Mouse (Mus musculus) ES-E14 (cell line): Measurements from ENCODE around the gene Rps6ka5. TPM values are rescaled to one million over a fixed set of nuclear protein-coding genes. Genes with fewer than 3 reads are reported as not detected.

ENCODE experiments used
- DNase-seq: peaks from one replicate; pipeline ENCODE4 v3.0.0-alpha.2; 2013; ENCODE audit warnings: low read depth, low spot score
- H3K27ac ChIP-seq: 2 replicates; pipeline ENCODE4 v1.5.1; 2012; ENCODE audit warnings: low read depth, mild to moderate bottlenecking, low read length, moderate library complexity, mixed read lengths; ENCODE audit not compliant: poor library complexity, insufficient read depth, severe bottlenecking
- H3K36me3 ChIP-seq: 2 replicates; pipeline ENCODE4 v1.6.1; 2012; ENCODE audit warnings: mild to moderate bottlenecking, low read length, moderate library complexity, mixed read lengths; ENCODE audit not compliant: control insufficient read depth, poor library complexity, insufficient read depth, severe bottlenecking
- H3K4me1 ChIP-seq, 2 experiments: fragments of 150-350 bp in 1 of 2; sonication (generic) in 1 of 2; 2 replicates each; pipeline ENCODE4 v1.6.1; 2012; ENCODE audit warnings: low read length in 2 of 2, mild to moderate bottlenecking in 1 of 2, mixed read lengths in 1 of 2; ENCODE audit not compliant: control insufficient read depth in 2 of 2, insufficient read depth in 2 of 2, poor library complexity in 1 of 2
- H3K4me3 ChIP-seq, 2 experiments: fragments of 150-350 bp in 1 of 2; sonication (generic) in 1 of 2; 2 replicates each; pipeline ENCODE4 v1.5.1; 2012; ENCODE audit warnings: low read length in 2 of 2, low read depth in 1 of 2, mild to moderate bottlenecking in 1 of 2, mixed read lengths in 1 of 2; ENCODE audit not compliant: insufficient read depth in 1 of 2, poor library complexity in 1 of 2, severe bottlenecking in 1 of 2
- H3K9ac ChIP-seq: 2 replicates; pipeline ENCODE4 v1.6.1; 2012; ENCODE audit warnings: low read depth, mild to moderate bottlenecking, low read length, mixed read lengths; ENCODE audit not compliant: poor library complexity, insufficient read depth, severe bottlenecking
- H3K9me3 ChIP-seq: fragments of 150-350 bp; sonication (generic); 2 replicates; pipeline ENCODE4 v1.6.1; 2012; ENCODE audit warnings: low read depth, mild to moderate bottlenecking, low read length; ENCODE audit not compliant: control insufficient read depth, insufficient read depth
- CHD2 ChIP-seq: IDR thresholded peaks from 2 replicates; pipeline ENCODE4 v1.6.1; 2014; ENCODE audit warnings: mild to moderate bottlenecking, low read depth, low read length, inconsistent platforms
- HCFC1 ChIP-seq: IDR thresholded peaks from 2 replicates; pipeline ENCODE4 v1.6.1; 2012; ENCODE audit warnings: low read length, inconsistent platforms, borderline replicate concordance; ENCODE audit not compliant: insufficient read depth
- MAFK ChIP-seq: IDR thresholded peaks from 2 replicates; pipeline ENCODE4 v1.6.1; 2014; ENCODE audit warnings: mild to moderate bottlenecking, low read depth, low read length, inconsistent platforms; ENCODE audit not compliant: insufficient read depth
- ZC3H11A ChIP-seq: IDR thresholded peaks from 2 replicates; pipeline ENCODE4 v1.6.1; 2012; ENCODE audit warnings: low read depth, mild to moderate bottlenecking, inconsistent platforms, low read length, borderline replicate concordance
- ZNF384 ChIP-seq: IDR thresholded peaks from 2 replicates; pipeline ENCODE4 v1.6.1; 2012; ENCODE audit warnings: low read depth, low read length, inconsistent platforms
- in situ Hi-C, 2 experiments: fragments of 600-800 bp; cut with MboI; formaldehyde crosslinking; loops; one replicate each; pipeline ENCODE4 v1.15.1; 2025; ENCODE audit warnings: low sequenced_read_pairs in 2 of 2, inconsistent platforms in 1 of 2; ENCODE audit not compliant: unreplicated experiment in 2 of 2
- total RNA-seq: library from RNA; depleted of rRNA; stranded (reverse); fragments of 300-350 nt; gene quantifications from 2 replicates; pipeline ENCODE4 v1.2.3, GENCODE M21; 2012; rRNA removed

Rps6ka5 gene
- total RNA-seq: 5.5 and 6.0 TPM in 2 replicates

GRCm38 (mm10) chr12:100726651-100727050 lies at the start of gene Rps6ka5:
Gene Rps6ka5, minus strand, starts transcription at chr12:100726983.
- H3K4me3 ChIP-seq: no peak within 1 kb of the TSS; a peak in 1 of 4 replicates
- in situ Hi-C loops: no loop called here

GRCm38 (mm10) chr12:100775911-100776581 lies 49.3 kb upstream of the Rps6ka5 start:
- no peak for DNase-seq
- in situ Hi-C loops: no loop called here
- Histone ChIP-seq H3K9me3 (no peaks in the 10 kb centered on the region), H3K9ac (no peak overlapping the region), H3K27ac (no peak overlapping the region), H3K4me3 (no peak overlapping the region), H3K36me3 (no peaks in the 10 kb centered on the region), H3K4me1 (peaks cover 0 to 10% of the 10 kb centered on the region in 2 experiments; a peak in 2 of 4 replicates)
- TF ChIP-seq CHD2 (no peak), HCFC1 (no peak), ZNF384 (no peak), ZC3H11A (no peak), MAFK (no peak)

More at GRCm38 (mm10) chr12:100726651-100727050, at the start of gene Rps6ka5:
- peaks cover 2% of the 10 kb centered on the region in 2 experiments; a peak in 3 of 4 replicates for H3K4me1 ChIP-seq
- no peak within 1 kb of the TSS for H3K9ac ChIP-seq
- TF ChIP-seq MAFK (no peak), HCFC1 (no peak), CHD2 (no peak), ZC3H11A (no peak), ZNF384 (no peak)
- no peak within 1 kb of the TSS for H3K27ac ChIP-seq
- no peaks in the 10 kb centered on the region for H3K36me3 ChIP-seq
- DNase-seq: no peak
- H3K9me3 ChIP-seq: no peaks in the 10 kb centered on the region

GRCm38 (mm10) chr12:100775291-100775690 lies 48.5 kb upstream of the Rps6ka5 start:
- TF ChIP-seq ZNF384 (no peak), MAFK (no peak), HCFC1 (no peak), ZC3H11A (no peak), CHD2 (no peak)
- Histone ChIP-seq H3K4me1 (peaks cover 0 to 10% of the 10 kb centered on the region in 2 experiments; a peak in 2 of 4 replicates), H3K36me3 (no peaks in the 10 kb centered on the region), H3K9ac (no peak overlapping the region), H3K9me3 (no peaks in the 10 kb centered on the region), H3K27ac (no peak overlapping the region), H3K4me3 (no peak overlapping the region)
- in situ Hi-C loops: no loop called here
- DNase-seq: no peak

GRCm38 (mm10) chr12:100774756-100775155 lies 48.0 kb upstream of the Rps6ka5 start:
- TF ChIP-seq MAFK (no peak), ZNF384 (no peak), CHD2 (no peak), ZC3H11A (no peak), HCFC1 (no peak)
- H3K36me3 ChIP-seq: no peaks in the 10 kb centered on the region
- no peak overlapping the region for H3K27ac ChIP-seq
- peaks cover 0 to 10% of the 10 kb centered on the region in 2 experiments; a peak in 2 of 4 replicates for H3K4me1 ChIP-seq
- H3K9me3 ChIP-seq: no peaks in the 10 kb centered on the region
- no peak overlapping the region for H3K4me3 ChIP-seq
- no peak for DNase-seq
- in situ Hi-C loops: no loop called here
- no peak overlapping the region for H3K9ac ChIP-seq
